Mouse (Mus musculus): ENCODE results near the gene Arl4c. TPM values are rescaled to one million over a fixed set of nuclear protein-coding genes. Genes with fewer than 3 reads are reported as not detected.

Gene Arl4c
- total RNA-seq, 2 experiments from 2014 or later: 32.4 to 34.2 TPM

- no peak for DNase-seq (ENCODE audit: low spot score in 2 of 2)
These were observed 72.0 kb downstream of the Arl4c start for GRCm38 (mm10) chr1:88629966-88630488.

DNA sequence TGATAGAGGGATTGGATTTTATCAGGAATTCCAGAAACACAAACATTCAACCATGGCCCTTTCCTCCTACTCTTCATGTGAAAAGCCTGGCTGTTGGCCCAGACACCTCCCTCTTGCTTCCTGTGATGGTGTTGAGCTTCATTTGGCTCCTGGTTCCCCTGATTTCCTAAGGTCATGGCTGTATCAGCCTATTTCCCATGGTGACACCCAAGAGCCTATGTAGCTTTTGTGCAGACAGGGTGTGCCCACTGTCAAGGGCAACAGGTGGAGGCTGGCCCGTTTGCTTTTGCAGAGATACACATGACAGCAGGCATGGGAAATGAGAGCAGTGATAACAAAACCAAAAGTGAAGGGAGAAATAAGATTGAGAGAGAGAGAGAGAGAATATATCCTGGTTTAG lies 76.8 kb downstream of the Arl4c start:
- DNase-seq (ENCODE audit: low spot score in 2 of 2): no peak

- DNase-seq (ENCODE audit: low spot score in 2 of 2): no peak
These were observed 77.6 kb downstream of the Arl4c start for GRCm38 (mm10) chr1:88624376-88624775.

DNA sequence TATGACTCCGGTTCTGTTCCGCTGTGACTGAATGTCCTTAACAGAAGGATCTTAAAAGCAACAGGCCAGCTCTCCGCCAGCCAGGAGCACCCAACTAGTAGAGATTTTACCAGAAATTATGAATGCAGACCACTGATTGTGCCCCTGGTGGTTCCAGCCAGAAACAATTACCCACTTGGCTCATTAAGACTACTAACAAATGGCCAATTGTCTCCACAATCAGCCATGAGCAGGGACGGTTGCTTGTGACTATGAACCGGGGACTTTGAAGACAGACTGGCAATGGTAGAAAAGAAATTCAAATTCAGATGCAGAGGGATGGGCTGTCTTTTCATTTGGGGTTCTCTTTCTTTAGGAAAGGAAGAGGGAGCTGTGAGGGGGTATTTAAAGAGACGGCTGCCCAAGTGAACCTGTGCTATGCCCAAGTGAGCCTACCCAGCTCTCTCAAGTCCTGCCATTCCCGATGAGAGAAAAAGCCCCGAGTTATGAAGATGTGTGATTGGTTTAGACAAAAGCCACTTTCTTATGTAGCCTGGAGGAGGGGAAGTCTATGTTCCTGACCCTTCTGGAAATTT lies 78.4 kb downstream of the Arl4c start:
- peak; percentile 13 to 68 for DNase-seq (ENCODE audit: low spot score in 2 of 2)

Other genes with a start within 250 kb of the Arl4c start
- not detected for gene Glrp1, start 192.2 kb downstream of the Arl4c start, total RNA-seq (2021)